Mouse (Mus musculus) testis, postnatal 10 days (tissue): Measurements from ENCODE around the gene Mylk.
"Not testable (repeated sequence)": the region's sequence is repeated elsewhere in the genome, so short reads cannot be mapped to it uniquely, and the experiment has no call there.

ENCODE experiments used
- DNase-seq: peaks from one replicate; pipeline ENCODE4 v3.0.0; 2021; ENCODE audit warnings: low spot score

Gene Mylk

GRCm38 (mm10) chr16:34770127-34770526, 25.1 kb downstream of the Mylk start:
- DNase-seq: peak; percentile 15

GRCm38 (mm10) chr16:34772445-34773032, 27.5 kb downstream of the Mylk start:
- DNase-seq: peak; percentile 15

- peak; percentile 8 for DNase-seq
These were observed 37.4 kb downstream of the Mylk start for GRCm38 (mm10) chr16:34782442-34782841.

- peak; percentile 23 for DNase-seq
These were observed 38.5 kb downstream of the Mylk start for GRCm38 (mm10) chr16:34783536-34783935.

- DNase-seq: no peak
These were observed 39.7 kb downstream of the Mylk start for GRCm38 (mm10) chr16:34784675-34785074.

- no peak for DNase-seq
These were observed 47.5 kb downstream of the Mylk start for GRCm38 (mm10) chr16:34792555-34792954.

GRCm38 (mm10) chr16:34793000-34793399, 48.0 kb downstream of the Mylk start:
- no peak for DNase-seq

GRCm38 (mm10) chr16:34801222-34801621, 56.2 kb downstream of the Mylk start:
- DNase-seq: no peak

GRCm38 (mm10) chr16:34804286-34805010, 59.4 kb downstream of the Mylk start:
- no peak for DNase-seq

GRCm38 (mm10) chr16:34806883-34807767, 62.1 kb downstream of the Mylk start:
- no peak for DNase-seq

GRCm38 (mm10) chr16:34807768-34808275, 62.8 kb downstream of the Mylk start:
- no peak for DNase-seq

GRCm38 (mm10) chr16:34812165-34812564, 67.2 kb downstream of the Mylk start:
- no peak for DNase-seq

- not testable (repeated sequence) for DNase-seq
These were observed 68.2 kb downstream of the Mylk start for GRCm38 (mm10) chr16:34813161-34813560.

GRCm38 (mm10) chr16:34813570-34813969, 68.6 kb downstream of the Mylk start:
- no peak for DNase-seq

GRCm38 (mm10) chr16:34814612-34815011, 69.6 kb downstream of the Mylk start:
- DNase-seq: no peak

- no peak for DNase-seq
These were observed 71.5 kb downstream of the Mylk start for GRCm38 (mm10) chr16:34816548-34816947.

- no peak for DNase-seq
These were observed 80.2 kb downstream of the Mylk start for GRCm38 (mm10) chr16:34825111-34825744.

- DNase-seq: no peak
These were observed 89.5 kb downstream of the Mylk start for GRCm38 (mm10) chr16:34834477-34834876.

- DNase-seq: no peak
These were observed 94.1 kb downstream of the Mylk start for GRCm38 (mm10) chr16:34839004-34839703.

GRCm38 (mm10) chr16:34839704-34840331, 94.8 kb downstream of the Mylk start:
- no peak for DNase-seq

GRCm38 (mm10) chr16:34844783-34845182, 99.8 kb downstream of the Mylk start:
- no peak for DNase-seq
